Comparison of ENCODE assay signal across 27 mouse cellular contexts in the genomic region with DNA sequence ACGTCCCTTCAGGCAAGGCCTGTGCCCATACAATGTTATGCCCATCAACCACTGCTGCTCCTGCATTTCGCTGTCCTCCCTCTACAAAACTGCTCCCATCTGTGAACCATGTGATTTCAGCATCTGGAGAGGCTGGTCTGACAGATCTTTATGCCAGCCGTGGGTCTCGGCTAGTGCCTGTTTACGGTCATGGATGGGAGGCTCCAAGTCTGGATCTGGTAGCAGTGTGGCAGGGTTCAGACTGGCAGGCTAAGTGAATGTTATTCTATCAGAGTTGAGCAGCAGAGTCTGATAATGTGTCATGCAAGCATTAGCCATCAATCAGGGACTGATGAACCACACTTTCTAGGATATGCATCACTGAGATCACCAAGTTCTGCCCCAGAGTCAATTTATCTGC. TPM values are rescaled to one million over a fixed set of nuclear protein-coding genes. Genes with fewer than 3 reads are reported as not detected.
DNase-seq lines count a peak whose midpoint lies in the region; ATAC-seq lines count a peak whose summit lies in the region.
"Had no signal": no experiment of that assay in that cellular context is flagged by ENCODE, and none has a peak within 500 bp of the region (broad histone marks: within the 10 kb centered on the region; RNA-seq: fewer than 3 reads in every experiment).

No protein-coding gene starts in this region.

- H3K27ac ChIP-seq in kidney, embryonic 14.5 days (ENCODE audit: low read depth, low read length), result no peak overlapping the region
- no peak overlapping the region for H3K27ac ChIP-seq in kidney, embryonic 16.5 days (ENCODE audit: low read length)
- H3K27ac ChIP-seq: embryonic facial prominence, embryonic 12.5 days; embryonic facial prominence, embryonic 15.5 days; forebrain, embryonic 10.5 days; forebrain, embryonic 12.5 days had no signal

- H3K9ac ChIP-seq in kidney, embryonic 14.5 days (ENCODE audit: low read depth, low read length), result no peak overlapping the region
- H3K9ac ChIP-seq in kidney, embryonic 16.5 days (replicated peaks; ENCODE audit: low read length), result no peak overlapping the region
- H3K9ac ChIP-seq: embryonic facial prominence, embryonic 12.5 days; embryonic facial prominence, embryonic 15.5 days; forebrain, embryonic 12.5 days had no signal

- no peaks in the 10 kb centered on the region for H3K9me3 ChIP-seq in kidney, embryonic 14.5 days (ENCODE audit: control insufficient read depth, low read length)
- no peaks in the 10 kb centered on the region for H3K9me3 ChIP-seq in kidney, embryonic 16.5 days (ENCODE audit: low read length)
- H3K9me3 ChIP-seq: embryonic facial prominence, embryonic 12.5 days; embryonic facial prominence, embryonic 15.5 days; forebrain, embryonic 10.5 days; forebrain, embryonic 12.5 days had no signal

- peak; percentile 77 for ATAC-seq in kidney, embryonic 14.5 days (ENCODE audit: low FRiP score, low TSS enrichment)
- ATAC-seq in kidney, embryonic 16.5 days (ENCODE audit: low FRiP score, low TSS enrichment), result peak; percentile 70; the same call in 1 of the 2 replicates
- ATAC-seq: CD4-positive, CD25-positive, alpha-beta regulatory T cell, adult 4 months; forebrain, embryonic 14.5 days; forebrain, embryonic 16.5 days had no signal

- H3K36me3 ChIP-seq in kidney, embryonic 14.5 days (ENCODE audit: control insufficient read depth, insufficient read depth, low read length), result no peaks in the 10 kb centered on the region
- H3K36me3 ChIP-seq in kidney, embryonic 16.5 days (ENCODE audit: insufficient read depth, low read length), result no peaks in the 10 kb centered on the region
- H3K36me3 ChIP-seq: embryonic facial prominence, embryonic 12.5 days; embryonic facial prominence, embryonic 15.5 days; forebrain, embryonic 10.5 days; forebrain, embryonic 12.5 days; G1E had no signal

- H3K4me3 ChIP-seq in kidney, embryonic 14.5 days (ENCODE audit: low read length), result no peak overlapping the region
- no peak overlapping the region for H3K4me3 ChIP-seq in kidney, embryonic 16.5 days (ENCODE audit: low read length)
- H3K4me3 ChIP-seq: embryonic facial prominence, embryonic 12.5 days; embryonic facial prominence, embryonic 15.5 days; erythroblast, embryonic 14.5 days; forebrain, embryonic 10.5 days; forebrain, embryonic 12.5 days had no signal

- WGBS in kidney, embryonic 14.5 days, result 50% methylated on average over 5 of the region's 5 CpGs
- WGBS in kidney, embryonic 16.5 days, result 39% methylated on average over 5 of the region's 5 CpGs

- peak; percentile 11 for DNase-seq in embryo, embryonic 10 days (ENCODE audit: low spot score)
- DNase-seq in embryo, embryonic 9.5 days (ENCODE audit: extremely low spot score), result no peak
- no peak for DNase-seq in kidney, postnatal 14 days
- DNase-seq in kidney, adult 18-20 months, result no peak
- DNase-seq in Muller cell, postnatal 12 days (ENCODE audit: inconsistent ontology term), result peak; percentile 36
- DNase-seq: adrenal gland, adult 2 months; adrenal gland, postnatal 10 days; adrenal gland, postnatal 25 days; B cell, adult 2 months; cerebellum, adult 11 months; cerebellum, adult 18-20 months; cerebellum, adult 8-10 months; cerebellum, adult 9-11 months; cerebellum, postnatal 14 days; cerebellum, postnatal 36 days had no signal

- H3K27me3 ChIP-seq in kidney, embryonic 14.5 days (ENCODE audit: control insufficient read depth, insufficient read depth, low read length), result no peaks in the 10 kb centered on the region
- no peaks in the 10 kb centered on the region for H3K27me3 ChIP-seq in kidney, embryonic 16.5 days (ENCODE audit: insufficient read depth, low read length)
- H3K27me3 ChIP-seq: embryonic facial prominence, embryonic 12.5 days; embryonic facial prominence, embryonic 15.5 days; forebrain, embryonic 12.5 days had no signal

- no peak overlapping the region for H3K4me2 ChIP-seq in kidney, embryonic 14.5 days (replicated peaks; ENCODE audit: low read depth, low read length)
- H3K4me2 ChIP-seq in kidney, embryonic 16.5 days (replicated peaks; ENCODE audit: low read depth, low read length), result no peak overlapping the region
- H3K4me2 ChIP-seq: embryonic facial prominence, embryonic 12.5 days; embryonic facial prominence, embryonic 15.5 days; forebrain, embryonic 12.5 days had no signal

- no peaks in the 10 kb centered on the region for H3K4me1 ChIP-seq in kidney, embryonic 14.5 days (ENCODE audit: control insufficient read depth, insufficient read depth, low read length)
- H3K4me1 ChIP-seq in kidney, embryonic 16.5 days (ENCODE audit: insufficient read depth, low read length), result no peaks in the 10 kb centered on the region
- H3K4me1 ChIP-seq: embryonic facial prominence, embryonic 12.5 days; embryonic facial prominence, embryonic 15.5 days had no signal

RNA-seq across cellular contexts. Expression of a gene that starts 8.1 kb away (rescaled TPM):
- polyA plus RNA-seq in kidney, embryonic 14.5 days (2014; fragmentation: Nextera tagmentation; extraction: Ambion mirVana), result not detected in 2 replicates
- polyA plus RNA-seq in kidney, embryonic 16.5 days (2015; fragmentation: Nextera tagmentation; extraction: Ambion mirVana), result not detected in 2 replicates
- polyA plus RNA-seq: adrenal gland, adult 2 months; brain, embryonic 14.5 days; CD4-positive, CD25-positive, alpha-beta regulatory T cell, adult 4 months; embryonic facial prominence, embryonic 12.5 days; embryonic facial prominence, embryonic 15.5 days; erythroblast, embryonic 14.5 days; forebrain, embryonic 10.5 days; forebrain, embryonic 12.5 days; forebrain, embryonic 14.5 days; forebrain, embryonic 16.5 days; G1E had no signal

Comparison
In these comparisons a context has a peak if more than half of its experiments do, and no peak if none do; other contexts are left out.
1. DNase-seq: peak in embryo, embryonic 10 days (single experiment) and Muller cell, postnatal 12 days (single experiment); none in embryo, embryonic 9.5 days (single experiment), kidney, postnatal 14 days (single experiment) and kidney, adult 18-20 months (single experiment).